Mouse (Mus musculus): ENCODE results near the gene Olfr98. TPM values are rescaled to one million over a fixed set of nuclear protein-coding genes. Genes with fewer than 3 reads are reported as not detected.

Olfr98 gene
- total RNA-seq, 1 experiment from 2014 or later: not detected

Other genes with a start within 250 kb of the Olfr98 start
- not detected in 2 replicates for gene Mog, start 240.4 kb downstream of the Olfr98 start, total RNA-seq (2021)
- 39.6 and 46.0 TPM in 2 replicates for gene Gabbr1, start 217.8 kb downstream of the Olfr98 start, total RNA-seq (2021)
- gene Olfr90, start 175.2 kb downstream of the Olfr98 start, total RNA-seq (2021): not detected in 2 replicates
- gene Olfr91, start 165.5 kb downstream of the Olfr98 start, total RNA-seq (2021): not detected in 2 replicates
- not detected in 2 replicates for gene Olfr92, start 143.7 kb downstream of the Olfr98 start, total RNA-seq (2021)
- gene Olfr93, start 102.3 kb downstream of the Olfr98 start, total RNA-seq (2021): not detected in 2 replicates
- not detected in 2 replicates for gene Ubd, start 69.9 kb downstream of the Olfr98 start, total RNA-seq (2021)
- not detected in 2 replicates for gene Olfr94, start 62.8 kb downstream of the Olfr98 start, total RNA-seq (2021)
- gene Olfr95, start 50.6 kb downstream of the Olfr98 start, total RNA-seq (2021): not detected in 2 replicates
- gene Olfr96, start 43.6 kb downstream of the Olfr98 start, total RNA-seq (2021): not detected in 2 replicates
- gene Olfr97, start 26.4 kb downstream of the Olfr98 start, total RNA-seq (2021): not detected in 2 replicates
- gene H2-M3, start 6.5 kb upstream of the Olfr98 start, total RNA-seq (2021): 2.6 and 5.4 TPM in 2 replicates
- not detected in 2 replicates for gene Olfr99, start 19.7 kb upstream of the Olfr98 start, total RNA-seq (2021)
- gene Olfr101, start 40.6 kb upstream of the Olfr98 start, total RNA-seq (2021): not detected in 2 replicates
- gene Olfr102, start 53.3 kb upstream of the Olfr98 start, total RNA-seq (2021): not detected in 2 replicates
- not detected in 2 replicates for gene Olfr103, start 75.9 kb upstream of the Olfr98 start, total RNA-seq (2021)
- gene Olfr104-ps, start 95.8 kb upstream of the Olfr98 start, total RNA-seq (2021): not detected in 2 replicates
- not detected in 2 replicates for gene Olfr105-ps, start 115.3 kb upstream of the Olfr98 start, total RNA-seq (2021)
- not detected in 2 replicates for gene Olfr106-ps, start 126.6 kb upstream of the Olfr98 start, total RNA-seq (2021)
- gene Olfr107, start 135.5 kb upstream of the Olfr98 start, total RNA-seq (2021): not detected in 2 replicates
- not detected in 2 replicates for gene Olfr108, start 181.7 kb upstream of the Olfr98 start, total RNA-seq (2021)
- not detected in 2 replicates for gene Olfr109, start 195.2 kb upstream of the Olfr98 start, total RNA-seq (2021)
- not detected in 2 replicates for gene H2-M2, start 219.8 kb upstream of the Olfr98 start, total RNA-seq (2021)
- gene Olfr110, start 228.7 kb upstream of the Olfr98 start, total RNA-seq (2021): not detected in 2 replicates
- gene Olfr111, start 244.3 kb upstream of the Olfr98 start, total RNA-seq (2021): 0.39 TPM in 1 of 2 replicates, not detected in the other

Measured in adrenal gland, postnatal 25 days (tissue).